Mouse (Mus musculus): Measurements from ENCODE around the gene Prim1. TPM values are rescaled to one million over a fixed set of nuclear protein-coding genes. Genes with fewer than 3 reads are reported as not detected.

The Prim1 gene
- polyA plus RNA-seq, 1 experiment from 2014 or later, result 85.8 TPM

GRCm38 (mm10) chr10:128022196-128022595 is 7.2 kb downstream of the Prim1 start:
- H3K4me3 ChIP-seq (ENCODE audit: low read depth, low read length), result no peak overlapping the region
- H3K4me2 ChIP-seq (ENCODE audit: low read length), result no peak overlapping the region
- H3K4me1 ChIP-seq (replicated peaks; ENCODE audit: control insufficient read depth, insufficient read depth, low read length), result no peaks in the 10 kb centered on the region
- no peak overlapping the region for H3K9ac ChIP-seq (ENCODE audit: low read length)
- no peaks in the 10 kb centered on the region for H3K9me3 ChIP-seq (ENCODE audit: control insufficient read depth, low read length)
- ATAC-seq (replicated peaks; ENCODE audit: low FRiP score, low TSS enrichment, low read depth) (no peak), DNase-seq (ENCODE audit: low spot score) (no peak)
- WGBS, result 95% methylated on average over 5 of the region's 5 CpGs
- no peak overlapping the region for H3K27ac ChIP-seq (ENCODE audit: low read depth)
- H3K36me3 ChIP-seq (ENCODE audit: control insufficient read depth, insufficient read depth, low read length), result peaks cover 72% of the 10 kb centered on the region
- no peaks in the 10 kb centered on the region for H3K27me3 ChIP-seq (replicated peaks; ENCODE audit: control insufficient read depth, insufficient read depth, low read length)

DNA sequence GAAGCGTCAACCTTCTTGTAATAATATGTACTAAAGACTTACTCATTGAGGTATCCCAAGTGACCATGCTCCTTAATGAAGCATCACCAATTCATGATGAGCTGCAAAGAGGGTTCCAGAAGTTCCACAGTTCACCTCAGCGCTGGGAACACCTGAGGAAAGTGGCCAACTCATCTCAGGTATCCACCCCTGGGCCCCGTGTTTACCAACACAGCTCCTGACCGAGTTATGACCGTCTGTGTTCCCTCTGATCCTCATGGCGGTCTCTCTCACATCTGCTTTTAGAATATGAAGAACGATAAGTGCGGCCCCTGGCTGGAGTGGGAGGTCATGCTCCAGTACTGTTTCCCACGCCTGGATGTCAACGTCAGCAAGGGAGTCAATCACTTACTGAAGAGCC is 8.5 kb downstream of the Prim1 start:
- Histone ChIP-seq H3K9ac (ENCODE audit: low read length) (no peak overlapping the region), H3K27me3 (replicated peaks; ENCODE audit: control insufficient read depth, insufficient read depth, low read length) (no peaks in the 10 kb centered on the region), H3K27ac (ENCODE audit: low read depth) (no peak overlapping the region), H3K4me1 (replicated peaks; ENCODE audit: control insufficient read depth, insufficient read depth, low read length) (no peaks in the 10 kb centered on the region), H3K9me3 (ENCODE audit: control insufficient read depth, low read length) (no peaks in the 10 kb centered on the region), H3K36me3 (ENCODE audit: control insufficient read depth, insufficient read depth, low read length) (peaks cover 78% of the 10 kb centered on the region), H3K4me3 (ENCODE audit: low read depth, low read length) (no peak overlapping the region), H3K4me2 (ENCODE audit: low read length) (no peak overlapping the region)
- DNase-seq (ENCODE audit: low spot score), result no peak
- WGBS, result 96% methylated on average over 10 of the region's 10 CpGs
- ATAC-seq (replicated peaks; ENCODE audit: low FRiP score, low TSS enrichment, low read depth), result no peak

DNA sequence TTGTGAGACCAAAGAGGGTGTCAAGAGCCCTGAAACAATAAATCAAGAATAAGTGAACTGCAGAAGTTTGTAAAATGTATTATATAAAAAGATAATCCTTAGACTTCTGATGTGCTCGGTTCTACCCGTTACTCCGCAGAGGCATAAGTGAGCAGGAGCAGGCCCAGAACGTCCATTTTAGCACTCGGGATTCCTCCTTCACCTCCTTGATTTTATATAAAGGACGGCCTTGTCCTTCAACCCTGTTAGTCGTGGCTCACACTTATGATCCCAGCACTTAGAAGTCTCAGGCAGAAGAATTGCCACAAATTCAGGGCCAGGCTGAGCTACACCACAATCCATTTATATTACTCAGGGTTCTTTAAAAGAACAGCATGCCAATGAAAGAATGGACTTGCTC is 15.0 kb downstream of the Prim1 start:
- DNase-seq (ENCODE audit: low spot score) (no peak), ATAC-seq (replicated peaks; ENCODE audit: low FRiP score, low TSS enrichment, low read depth) (no peak)
- Histone ChIP-seq H3K9me3 (ENCODE audit: control insufficient read depth, low read length) (no peaks in the 10 kb centered on the region), H3K4me3 (ENCODE audit: low read depth, low read length) (no peak overlapping the region), H3K36me3 (ENCODE audit: control insufficient read depth, insufficient read depth, low read length) (peaks cover 56% of the 10 kb centered on the region), H3K4me1 (replicated peaks; ENCODE audit: control insufficient read depth, insufficient read depth, low read length) (no peaks in the 10 kb centered on the region; the same call in 1 of the 2 replicates), H3K4me2 (ENCODE audit: low read length) (no peak overlapping the region), H3K27ac (ENCODE audit: low read depth) (no peak overlapping the region), H3K9ac (ENCODE audit: low read length) (no peak overlapping the region), H3K27me3 (replicated peaks; ENCODE audit: control insufficient read depth, insufficient read depth, low read length) (no peaks in the 10 kb centered on the region)
- WGBS, result 92% methylated on average over 7 of the region's 7 CpGs

DNA sequence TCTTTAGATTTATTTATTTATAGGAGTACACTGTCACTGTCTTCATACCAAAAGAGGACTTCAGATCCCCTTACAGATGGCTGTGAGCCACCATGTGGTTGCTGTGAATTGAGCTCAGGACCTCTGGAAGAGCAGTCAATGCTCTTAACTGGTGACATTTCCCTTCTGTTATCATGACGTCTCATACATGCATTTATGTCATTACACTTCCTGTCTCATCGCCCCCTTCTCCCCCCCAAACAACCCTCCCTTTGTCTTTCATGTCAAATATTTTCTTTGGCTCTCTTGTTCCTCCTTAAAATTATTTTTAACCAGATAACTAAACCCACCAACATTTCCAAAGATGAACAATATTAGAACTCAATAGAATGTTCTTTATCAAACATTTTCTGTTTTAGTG is 15.9 kb downstream of the Prim1 start:
- Histone ChIP-seq H3K27me3 (replicated peaks; ENCODE audit: control insufficient read depth, insufficient read depth, low read length) (no peaks in the 10 kb centered on the region), H3K4me1 (replicated peaks; ENCODE audit: control insufficient read depth, insufficient read depth, low read length) (no peaks in the 10 kb centered on the region; the same call in 1 of the 2 replicates), H3K36me3 (ENCODE audit: control insufficient read depth, insufficient read depth, low read length) (peaks cover 52% of the 10 kb centered on the region), H3K4me2 (ENCODE audit: low read length) (no peak overlapping the region), H3K9ac (ENCODE audit: low read length) (no peak overlapping the region), H3K4me3 (ENCODE audit: low read depth, low read length) (no peak overlapping the region), H3K27ac (ENCODE audit: low read depth) (no peak overlapping the region), H3K9me3 (ENCODE audit: control insufficient read depth, low read length) (no peaks in the 10 kb centered on the region)
- no peak for DNase-seq (ENCODE audit: low spot score)
- WGBS, result 69% methylated on average over 2 of the region's 2 CpGs
- no peak for ATAC-seq (replicated peaks; ENCODE audit: low FRiP score, low TSS enrichment, low read depth)

DNA sequence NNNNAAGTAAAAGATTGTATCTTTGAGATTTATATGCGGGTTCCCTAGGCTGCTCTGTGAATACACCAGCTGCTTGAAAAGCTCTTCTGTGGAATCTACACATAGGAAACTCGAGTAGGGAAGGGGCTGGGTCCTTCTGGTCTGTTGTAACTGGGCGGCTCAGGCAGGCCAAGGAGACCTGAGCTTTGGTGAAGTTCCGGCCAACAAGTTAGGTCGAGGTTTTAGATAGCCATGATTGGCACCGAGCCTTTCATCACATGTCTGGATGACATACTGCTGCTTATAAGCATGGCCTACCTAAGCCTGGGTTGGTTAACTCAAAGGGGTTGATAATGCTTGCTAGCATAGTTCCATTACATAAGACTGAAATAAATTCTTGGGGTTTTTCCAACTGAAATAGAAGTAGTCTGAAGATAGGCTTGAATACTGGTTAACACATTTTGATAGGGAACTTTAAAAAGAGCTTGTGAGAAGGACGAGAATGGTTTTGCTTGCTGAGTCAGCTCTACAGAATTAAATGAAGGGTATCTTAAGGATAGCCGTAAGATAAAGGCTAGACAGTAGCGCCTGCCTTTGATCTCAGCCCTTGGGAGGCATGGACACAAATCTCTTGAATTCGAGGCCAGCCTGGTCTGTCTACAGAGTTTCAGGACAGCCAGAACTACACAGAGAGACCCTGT is 21.9 kb downstream of the Prim1 start:
- no peak for DNase-seq (ENCODE audit: low spot score)
- 4% methylated on average over 10 of the region's 10 CpGs for WGBS
- ATAC-seq (replicated peaks; ENCODE audit: low FRiP score, low TSS enrichment, low read depth), result no peak
- Histone ChIP-seq H3K9ac (ENCODE audit: low read length) (peak overlapping the region; percentile 100), H3K27ac (ENCODE audit: low read depth) (peak overlapping the region; percentile 95), H3K27me3 (replicated peaks; ENCODE audit: control insufficient read depth, insufficient read depth, low read length) (no peaks in the 10 kb centered on the region), H3K4me1 (replicated peaks; ENCODE audit: control insufficient read depth, insufficient read depth, low read length) (peaks cover 20% of the 10 kb centered on the region), H3K4me3 (ENCODE audit: low read depth, low read length) (peak overlapping the region; percentile 100), H3K36me3 (ENCODE audit: control insufficient read depth, insufficient read depth, low read length) (peaks cover 47% of the 10 kb centered on the region), H3K9me3 (ENCODE audit: control insufficient read depth, low read length) (no peaks in the 10 kb centered on the region), H3K4me2 (ENCODE audit: low read length) (peak overlapping the region; percentile 81)

DNA sequence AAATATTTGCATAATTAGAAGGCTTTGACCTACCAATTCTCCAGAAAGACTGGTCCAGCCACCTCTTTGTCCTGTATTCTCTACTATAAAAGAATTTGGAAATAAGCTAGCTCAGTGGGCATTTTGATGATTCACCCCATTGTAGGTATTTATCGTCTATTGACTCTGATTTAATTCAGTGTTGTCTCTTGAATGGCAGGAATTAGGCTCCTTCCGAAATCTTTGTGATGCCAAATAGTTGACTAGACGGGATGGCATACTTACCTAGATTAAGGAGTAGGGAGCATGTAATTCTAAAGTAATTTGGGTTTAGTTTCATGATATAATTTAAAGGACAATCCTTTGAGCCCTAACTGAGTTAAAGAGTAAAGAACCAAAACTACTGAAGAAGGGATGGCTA is 23.0 kb downstream of the Prim1 start:
- peak overlapping the region; percentile 81 for H3K4me2 ChIP-seq (ENCODE audit: low read length)
- H3K9me3 ChIP-seq (ENCODE audit: control insufficient read depth, low read length), result no peaks in the 10 kb centered on the region
- peaks cover 55% of the 10 kb centered on the region for H3K36me3 ChIP-seq (ENCODE audit: control insufficient read depth, insufficient read depth, low read length)
- no peak overlapping the region for H3K9ac ChIP-seq (ENCODE audit: low read length)
- WGBS, result 73% methylated on average over 3 of the region's 3 CpGs
- no peak overlapping the region; the same call in 1 of the 2 replicates for H3K4me3 ChIP-seq (ENCODE audit: low read depth, low read length)
- DNase-seq (ENCODE audit: low spot score) (no peak), ATAC-seq (replicated peaks; ENCODE audit: low FRiP score, low TSS enrichment, low read depth) (no peak)
- no peak overlapping the region for H3K27ac ChIP-seq (ENCODE audit: low read depth)
- no peaks in the 10 kb centered on the region for H3K27me3 ChIP-seq (replicated peaks; ENCODE audit: control insufficient read depth, insufficient read depth, low read length)
- peaks cover 27% of the 10 kb centered on the region for H3K4me1 ChIP-seq (replicated peaks; ENCODE audit: control insufficient read depth, insufficient read depth, low read length)

GRCm38 (mm10) chr10:128039167-128039566 is 24.2 kb downstream of the Prim1 start:
- Histone ChIP-seq H3K27ac (ENCODE audit: low read depth) (no peak overlapping the region), H3K9me3 (ENCODE audit: control insufficient read depth, low read length) (no peaks in the 10 kb centered on the region), H3K4me3 (ENCODE audit: low read depth, low read length) (no peak overlapping the region), H3K9ac (ENCODE audit: low read length) (no peak overlapping the region), H3K36me3 (ENCODE audit: control insufficient read depth, insufficient read depth, low read length) (peaks cover 67% of the 10 kb centered on the region), H3K4me2 (ENCODE audit: low read length) (no peak overlapping the region), H3K27me3 (replicated peaks; ENCODE audit: control insufficient read depth, insufficient read depth, low read length) (no peaks in the 10 kb centered on the region), H3K4me1 (replicated peaks; ENCODE audit: control insufficient read depth, insufficient read depth, low read length) (peaks cover 29% of the 10 kb centered on the region)
- WGBS, result 49% methylated on average over 5 of the region's 5 CpGs
- ATAC-seq (replicated peaks; ENCODE audit: low FRiP score, low TSS enrichment, low read depth), result no peak
- DNase-seq (ENCODE audit: low spot score), result no peak

GRCm38 (mm10) chr10:128039858-128040257 is 24.9 kb downstream of the Prim1 start:
- H3K4me2 ChIP-seq (ENCODE audit: low read length), result no peak overlapping the region
- H3K9me3 ChIP-seq (ENCODE audit: control insufficient read depth, low read length), result no peaks in the 10 kb centered on the region
- no peak overlapping the region; the same call in 1 of the 2 replicates for H3K9ac ChIP-seq (ENCODE audit: low read length)
- no peak overlapping the region for H3K4me3 ChIP-seq (ENCODE audit: low read depth, low read length)
- ATAC-seq (replicated peaks; ENCODE audit: low FRiP score, low TSS enrichment, low read depth) (no peak), DNase-seq (ENCODE audit: low spot score) (no peak)
- H3K27ac ChIP-seq (ENCODE audit: low read depth), result no peak overlapping the region
- 73% methylated on average over 3 of the region's 3 CpGs for WGBS
- H3K36me3 ChIP-seq (ENCODE audit: control insufficient read depth, insufficient read depth, low read length), result peaks cover 74% of the 10 kb centered on the region
- no peaks in the 10 kb centered on the region for H3K27me3 ChIP-seq (replicated peaks; ENCODE audit: control insufficient read depth, insufficient read depth, low read length)
- H3K4me1 ChIP-seq (replicated peaks; ENCODE audit: control insufficient read depth, insufficient read depth, low read length), result peaks cover 29% of the 10 kb centered on the region

GRCm38 (mm10) chr10:128040293-128040692 is 25.3 kb downstream of the Prim1 start:
- H3K4me1 ChIP-seq (replicated peaks; ENCODE audit: control insufficient read depth, insufficient read depth, low read length), result peaks cover 29% of the 10 kb centered on the region
- no peak overlapping the region for H3K9ac ChIP-seq (ENCODE audit: low read length)

More at GRCm38 (mm10) chr10:128040293-128040692, 25.3 kb downstream of the Prim1 start:
- DNase-seq (ENCODE audit: low spot score) (no peak), ATAC-seq (replicated peaks; ENCODE audit: low FRiP score, low TSS enrichment, low read depth) (no peak)
- Histone ChIP-seq H3K4me3 (ENCODE audit: low read depth, low read length) (no peak overlapping the region), H3K36me3 (ENCODE audit: control insufficient read depth, insufficient read depth, low read length) (peaks cover 78% of the 10 kb centered on the region), H3K27ac (ENCODE audit: low read depth) (no peak overlapping the region), H3K9me3 (ENCODE audit: control insufficient read depth, low read length) (no peaks in the 10 kb centered on the region), H3K4me2 (ENCODE audit: low read length) (no peak overlapping the region), H3K27me3 (replicated peaks; ENCODE audit: control insufficient read depth, insufficient read depth, low read length) (no peaks in the 10 kb centered on the region)
- WGBS, result 91% methylated on average over 5 of the region's 5 CpGs

Measured in intestine, embryonic 14.5 days (tissue).